In genomic region chr3:146149156-146150057, GRCm38 (mm10) we compare ENCODE assay signal across 8 mouse cellular contexts. TPM values are rescaled to one million over a fixed set of nuclear protein-coding genes. Genes with fewer than 3 reads are reported as not detected.
DNase-seq lines count a peak whose midpoint lies in the region; ATAC-seq and TF ChIP-seq lines count a peak whose summit lies in the region.

Gene Mcoln2, plus strand, starts transcription at chr3:146149833.

- 14% methylated on average over 29 of the region's 34 CpGs for WGBS in heart, embryonic 11.5 days (ENCODE audit: insufficient replicate concordance)
- WGBS in midbrain, embryonic 10.5 days, result 16% methylated on average over 34 of the region's 34 CpGs

- H3K27ac ChIP-seq in heart, embryonic 11.5 days (ENCODE audit: low read depth, low read length), result no peak within 1 kb of the TSS
- H3K27ac ChIP-seq in midbrain, embryonic 10.5 days (replicated peaks), result no peak within 1 kb of the TSS; the same call in 1 of the 2 replicates

- H3K4me2 ChIP-seq in heart, embryonic 11.5 days, result peak within 1 kb of the TSS; percentile 98

- peak; percentile 31; the same call in 1 of the 2 replicates for ATAC-seq in heart, embryonic 11.5 days (replicated peaks; ENCODE audit: insufficient number of reproducible peaks, low FRiP score, low TSS enrichment)
- no peak for ATAC-seq in cerebellum, adult (ENCODE audit: insufficient number of reproducible peaks, low FRiP score, low TSS enrichment)

- H3K36me3 ChIP-seq in E14TG2a.4 (ENCODE audit: insufficient read depth, low read length), result no peaks in the 10 kb centered on the region
- no peaks in the 10 kb centered on the region for H3K36me3 ChIP-seq in heart, embryonic 11.5 days (ENCODE audit: control insufficient read depth, insufficient read depth, low read length)
- H3K36me3 ChIP-seq in midbrain, embryonic 10.5 days, result no peaks in the 10 kb centered on the region

- peaks cover 17% of the 10 kb centered on the region for H3K4me1 ChIP-seq in E14TG2a.4 (replicated peaks; ENCODE audit: low read depth, low read length)
- H3K4me1 ChIP-seq in heart, embryonic 11.5 days (ENCODE audit: control insufficient read depth, insufficient read depth, low read length), result peaks cover 8% of the 10 kb centered on the region
- H3K4me1 ChIP-seq in midbrain, embryonic 10.5 days, result peaks cover 27% of the 10 kb centered on the region

- H3K9ac ChIP-seq in heart, embryonic 11.5 days (ENCODE audit: low read depth, low read length), result peak within 1 kb of the TSS; percentile 58; the same call in 1 of the 2 replicates

- peak within 1 kb of the TSS; percentile 66 for H3K4me3 ChIP-seq in E14TG2a.4 (replicated peaks; ENCODE audit: low read length)
- H3K4me3 ChIP-seq in heart, embryonic 11.5 days (ENCODE audit: low read depth, low read length), result peak within 1 kb of the TSS; percentile 58
- peak within 1 kb of the TSS; percentile 61 for H3K4me3 ChIP-seq in midbrain, embryonic 10.5 days

- H3K9me3 ChIP-seq in E14TG2a.4 (ENCODE audit: low read length), result no peaks in the 10 kb centered on the region
- H3K9me3 ChIP-seq in heart, embryonic 11.5 days (replicated peaks; ENCODE audit: control insufficient read depth, low read length), result no peaks in the 10 kb centered on the region; the same call in 1 of the 2 replicates
- no peaks in the 10 kb centered on the region for H3K9me3 ChIP-seq in midbrain, embryonic 10.5 days (replicated peaks)

- peak; percentile 69 for DNase-seq in A20 (ENCODE audit: low read depth, low spot score)
- DNase-seq in kidney, postnatal 25 days, result peak; percentile 9 to 61
- DNase-seq in midbrain, embryonic 10.5 days (ENCODE audit: low spot score), result peak; percentile 25
- peak; percentile 35 to 46 for DNase-seq in thymus, postnatal 36 days
- DNase-seq in right cerebral cortex, postnatal 10 days (ENCODE audit: low spot score in 2 of 2), result no peak

- H3K27me3 ChIP-seq in E14TG2a.4 (ENCODE audit: insufficient read depth, low read length), result peaks cover 42% of the 10 kb centered on the region
- H3K27me3 ChIP-seq in heart, embryonic 11.5 days (ENCODE audit: control insufficient read depth, insufficient read depth, low read length), result peaks cover 17% of the 10 kb centered on the region
- H3K27me3 ChIP-seq in midbrain, embryonic 10.5 days (ENCODE audit: low read depth, poor library complexity, severe bottlenecking), result peaks cover 49% of the 10 kb centered on the region

- no peak for TF ChIP-seq CTCF in E14TG2a.4 (conservative IDR thresholded peaks at IDR 0.05; ENCODE audit: low read length)

RNA-seq across cellular contexts. Expression of gene Mcoln2, which starts in this region (rescaled TPM):
- 0.25 and 0.27 TPM in 2 replicates for polyA plus RNA-seq in heart, embryonic 11.5 days (2014; fragmentation: Nextera tagmentation; extraction: Ambion mirVana)
- 0.20 and 0.29 TPM in 2 replicates for polyA plus RNA-seq in midbrain, embryonic 10.5 days (2016; fragmentation: Nextera tagmentation; extraction: Ambion mirVana)

Comparison
In these comparisons a context has a peak if more than half of its experiments do, and no peak if none do; other contexts are left out.
1. Peak in ATAC-seq, H3K4me3 ChIP-seq, H3K9ac ChIP-seq and H3K4me2 ChIP-seq in heart, embryonic 11.5 days; RNA of the gene not detected or under 1 TPM.
2. Peak in DNase-seq and H3K4me3 ChIP-seq in midbrain, embryonic 10.5 days; RNA of the gene not detected or under 1 TPM.
3. DNase-seq: peak in A20 (single experiment), kidney, postnatal 25 days (2 of 2) and thymus, postnatal 36 days (2 of 2); none in right cerebral cortex, postnatal 10 days (0 of 2).
4. Peak in every context shown above with its lines, with median percentiles within 50 percentile points of each other: H3K4me3 ChIP-seq.